Mouse (Mus musculus): ENCODE measurements around the gene Gm20431. TPM values are rescaled to one million over a fixed set of nuclear protein-coding genes. Genes with fewer than 3 reads are reported as not detected.

The Gm20431 gene
- polyA plus RNA-seq, 1 experiment from 2014 or later: 0.63 TPM

- H3K9ac ChIP-seq: no peak overlapping the region
- 54% methylated on average over 40 of the region's 40 CpGs for WGBS (ENCODE audit: insufficient replicate concordance)
These were observed 63.7 kb downstream of the Gm20431 start for GRCm38 (mm10) chr2:167597492-167598186.

GRCm38 (mm10) chr2:167596726-167597491, 64.4 kb downstream of the Gm20431 start:
- Histone ChIP-seq H3K9me3 (replicated peaks) (no peaks in the 10 kb centered on the region), H3K4me2 (peak overlapping the region; percentile 33), H3K27me3 (peaks cover 26% of the 10 kb centered on the region), H3K9ac (no peak overlapping the region), H3K4me1 (replicated peaks) (no peaks in the 10 kb centered on the region; the same call in 1 of the 2 replicates), H3K4me3 (replicated peaks) (no peak overlapping the region), H3K27ac (replicated peaks) (no peak overlapping the region), H3K36me3 (replicated peaks) (no peaks in the 10 kb centered on the region)
- 54% methylated on average over 27 of the region's 27 CpGs for WGBS (ENCODE audit: insufficient replicate concordance)
- ATAC-seq (ENCODE audit: insufficient read depth): no peak

More at GRCm38 (mm10) chr2:167597492-167598186, 63.7 kb downstream of the Gm20431 start:
- no peaks in the 10 kb centered on the region for H3K9me3 ChIP-seq (replicated peaks)
- no peaks in the 10 kb centered on the region; the same call in 1 of the 2 replicates for H3K4me1 ChIP-seq (replicated peaks)
- H3K4me3 ChIP-seq (replicated peaks): no peak overlapping the region
- H3K27ac ChIP-seq (replicated peaks): no peak overlapping the region
- no peak for ATAC-seq (ENCODE audit: insufficient read depth)
- H3K27me3 ChIP-seq: peaks cover 33% of the 10 kb centered on the region
- H3K36me3 ChIP-seq (replicated peaks): no peaks in the 10 kb centered on the region
- H3K4me2 ChIP-seq: peak overlapping the region; percentile 33

GRCm38 (mm10) chr2:167596262-167596661, 65.0 kb downstream of the Gm20431 start:
- no peaks in the 10 kb centered on the region for H3K36me3 ChIP-seq (replicated peaks)
- no peak overlapping the region for H3K27ac ChIP-seq (replicated peaks)
- H3K4me1 ChIP-seq (replicated peaks): no peaks in the 10 kb centered on the region; the same call in 1 of the 2 replicates
- H3K4me2 ChIP-seq: no peak overlapping the region
- no peak for ATAC-seq (ENCODE audit: insufficient read depth)
- no peaks in the 10 kb centered on the region for H3K9me3 ChIP-seq (replicated peaks)
- 30% methylated on average over 4 of the region's 4 CpGs for WGBS (ENCODE audit: insufficient replicate concordance)
- no peak overlapping the region for H3K9ac ChIP-seq
- H3K27me3 ChIP-seq: peaks cover 26% of the 10 kb centered on the region
- H3K4me3 ChIP-seq (replicated peaks): no peak overlapping the region

- H3K4me2 ChIP-seq: no peak overlapping the region
These were observed 65.5 kb downstream of the Gm20431 start for GRCm38 (mm10) chr2:167595761-167596171.

GRCm38 (mm10) chr2:167594444-167594934, 66.8 kb downstream of the Gm20431 start:
- peaks cover 4% of the 10 kb centered on the region for H3K4me1 ChIP-seq (replicated peaks)
- 59% methylated on average over 10 of the region's 10 CpGs for WGBS (ENCODE audit: insufficient replicate concordance)
- no peak overlapping the region for H3K9ac ChIP-seq
- H3K4me3 ChIP-seq (replicated peaks): no peak overlapping the region
- peaks cover 24% of the 10 kb centered on the region for H3K27me3 ChIP-seq
- H3K36me3 ChIP-seq (replicated peaks): no peaks in the 10 kb centered on the region
- H3K27ac ChIP-seq (replicated peaks): no peak overlapping the region
- ATAC-seq (ENCODE audit: insufficient read depth): no peak
- H3K9me3 ChIP-seq (replicated peaks): no peaks in the 10 kb centered on the region
- H3K4me2 ChIP-seq: no peak overlapping the region

More at GRCm38 (mm10) chr2:167595761-167596171, 65.5 kb downstream of the Gm20431 start:
- no peaks in the 10 kb centered on the region for H3K9me3 ChIP-seq (replicated peaks)
- H3K4me3 ChIP-seq (replicated peaks): no peak overlapping the region
- 71% methylated on average over 14 of the region's 14 CpGs for WGBS (ENCODE audit: insufficient replicate concordance)
- H3K36me3 ChIP-seq (replicated peaks): no peaks in the 10 kb centered on the region
- no peaks in the 10 kb centered on the region; the same call in 1 of the 2 replicates for H3K4me1 ChIP-seq (replicated peaks)
- peaks cover 26% of the 10 kb centered on the region for H3K27me3 ChIP-seq
- H3K9ac ChIP-seq: no peak overlapping the region
- no peak overlapping the region for H3K27ac ChIP-seq (replicated peaks)
- no peak for ATAC-seq (ENCODE audit: insufficient read depth)

GRCm38 (mm10) chr2:167593551-167594250, 67.6 kb downstream of the Gm20431 start:
- no peak overlapping the region for H3K9ac ChIP-seq
- no peak overlapping the region for H3K27ac ChIP-seq (replicated peaks)
- H3K36me3 ChIP-seq (replicated peaks): no peaks in the 10 kb centered on the region
- peaks cover 12% of the 10 kb centered on the region for H3K4me1 ChIP-seq (replicated peaks)
- WGBS (ENCODE audit: insufficient replicate concordance): 64% methylated on average over 4 of the region's 4 CpGs
- no peak overlapping the region for H3K4me2 ChIP-seq
- H3K9me3 ChIP-seq (replicated peaks): no peaks in the 10 kb centered on the region
- H3K4me3 ChIP-seq (replicated peaks): no peak overlapping the region
- peaks cover 19% of the 10 kb centered on the region for H3K27me3 ChIP-seq
- no peak for ATAC-seq (ENCODE audit: insufficient read depth)

GRCm38 (mm10) chr2:167588774-167589577, 72.3 kb downstream of the Gm20431 start:
- peak; percentile 68 for ATAC-seq (ENCODE audit: insufficient read depth)
- no peaks in the 10 kb centered on the region for H3K27me3 ChIP-seq
- no peaks in the 10 kb centered on the region for H3K9me3 ChIP-seq (replicated peaks)
- peaks cover 38% of the 10 kb centered on the region for H3K4me1 ChIP-seq (replicated peaks)
- peak overlapping the region; percentile 76 for H3K4me2 ChIP-seq
- H3K4me3 ChIP-seq (replicated peaks): peak overlapping the region; percentile 58
- H3K36me3 ChIP-seq (replicated peaks): no peaks in the 10 kb centered on the region
- peak overlapping the region; percentile 57 for H3K9ac ChIP-seq
- peak overlapping the region; percentile 82 for H3K27ac ChIP-seq (replicated peaks)
- WGBS (ENCODE audit: insufficient replicate concordance): 5% methylated on average over 21 of the region's 21 CpGs

GRCm38 (mm10) chr2:167586976-167587375, 74.3 kb downstream of the Gm20431 start:
- peaks cover 45% of the 10 kb centered on the region for H3K4me1 ChIP-seq (replicated peaks)
- peak; percentile 6; the same call in 1 of the 2 replicates for ATAC-seq (ENCODE audit: insufficient read depth)
- H3K4me3 ChIP-seq (replicated peaks): no peak overlapping the region
- peak overlapping the region; percentile 45 for H3K27ac ChIP-seq (replicated peaks)
- H3K4me2 ChIP-seq: peak overlapping the region; percentile 8; the same call in 1 of the 2 replicates
- H3K9ac ChIP-seq: no peak overlapping the region
- WGBS (ENCODE audit: insufficient replicate concordance): 38% methylated on average over 9 of the region's 9 CpGs
- H3K36me3 ChIP-seq (replicated peaks): no peaks in the 10 kb centered on the region
- no peaks in the 10 kb centered on the region for H3K27me3 ChIP-seq
- no peaks in the 10 kb centered on the region for H3K9me3 ChIP-seq (replicated peaks)

GRCm38 (mm10) chr2:167586041-167586440, 75.3 kb downstream of the Gm20431 start:
- H3K9me3 ChIP-seq (replicated peaks): no peaks in the 10 kb centered on the region
- no peak for ATAC-seq (ENCODE audit: insufficient read depth)
- peak overlapping the region; percentile 6; the same call in 1 of the 2 replicates for H3K27ac ChIP-seq (replicated peaks)
- no peaks in the 10 kb centered on the region for H3K27me3 ChIP-seq
- no peak overlapping the region for H3K4me2 ChIP-seq
- H3K9ac ChIP-seq: no peak overlapping the region
- WGBS (ENCODE audit: insufficient replicate concordance): 47% methylated on average over 8 of the region's 8 CpGs
- no peak overlapping the region for H3K4me3 ChIP-seq (replicated peaks)
- peaks cover 45% of the 10 kb centered on the region for H3K4me1 ChIP-seq (replicated peaks)
- H3K36me3 ChIP-seq (replicated peaks): no peaks in the 10 kb centered on the region

- Histone ChIP-seq H3K9ac (no peak overlapping the region), H3K27ac (replicated peaks) (no peak overlapping the region; the same call in 1 of the 2 replicates), H3K36me3 (replicated peaks) (no peaks in the 10 kb centered on the region), H3K9me3 (replicated peaks) (no peaks in the 10 kb centered on the region), H3K4me2 (no peak overlapping the region), H3K4me3 (replicated peaks) (no peak overlapping the region), H3K4me1 (replicated peaks) (peaks cover 45% of the 10 kb centered on the region), H3K27me3 (no peaks in the 10 kb centered on the region)
- 76% methylated on average over 2 of the region's 2 CpGs for WGBS (ENCODE audit: insufficient replicate concordance)
- ATAC-seq (ENCODE audit: insufficient read depth): no peak
These were observed 76.0 kb downstream of the Gm20431 start for GRCm38 (mm10) chr2:167585273-167585672.

Data from liver, embryonic 15.5 days (tissue).